Mouse (Mus musculus): ENCODE measurements at regions not wholly inside any gene's neighbourhood (a gene's known extent, or its start where the extent isn't known, plus 50 kb on each side); places are given as distances from the start of the nearest gene placed in this dataset.
A peak's percentile ranks its signal among the peaks of the same experiment; 100 is the strongest.

- no peak for DNase-seq
These were observed 255.3 kb downstream of the Med13l start for GRCm38 (mm10) chr5:118815783-118816182.

- DNase-seq = no peak
These were observed 257.8 kb downstream of the Med13l start for GRCm38 (mm10) chr5:118818294-118818693.

GRCm38 (mm10) chr5:118824791-118825190 lies 264.3 kb downstream of the Med13l start:
- peak; percentile 28 for DNase-seq

- DNase-seq = no peak
These were observed 268.7 kb downstream of the Med13l start for GRCm38 (mm10) chr5:118829031-118829698.

- peak; percentile 70 for DNase-seq
These were observed 272.2 kb downstream of the Med13l start for GRCm38 (mm10) chr5:118832701-118833100.

GRCm38 (mm10) chr5:118834129-118834528 lies 273.6 kb downstream of the Med13l start:
- no peak for DNase-seq

- no peak for DNase-seq
These were observed 276.5 kb downstream of the Med13l start for GRCm38 (mm10) chr5:118837001-118837400.

GRCm38 (mm10) chr5:118838421-118838820 lies 277.9 kb downstream of the Med13l start:
- no peak for DNase-seq

- DNase-seq = no peak
These were observed 279.4 kb downstream of the Med13l start for GRCm38 (mm10) chr5:118839916-118840315.

- DNase-seq = no peak
These were observed 280.9 kb downstream of the Med13l start for GRCm38 (mm10) chr5:118841210-118842016.

- DNase-seq = no peak
These were observed 281.5 kb downstream of the Med13l start for GRCm38 (mm10) chr5:118842017-118842396.

GRCm38 (mm10) chr5:118857001-118857400 lies 296.5 kb downstream of the Med13l start:
- no peak for DNase-seq

- DNase-seq = no peak
These were observed 300.8 kb downstream of the Med13l start for GRCm38 (mm10) chr5:118861143-118861847.

GRCm38 (mm10) chr5:118867511-118867910 lies 307.0 kb downstream of the Med13l start:
- DNase-seq = no peak

GRCm38 (mm10) chr5:118869330-118869729 lies 308.9 kb downstream of the Med13l start:
- peak; percentile 56 for DNase-seq

GRCm38 (mm10) chr5:118873871-118874270 lies 313.4 kb downstream of the Med13l start:
- no peak for DNase-seq

- DNase-seq = no peak
These were observed 314.7 kb downstream of the Med13l start for GRCm38 (mm10) chr5:118875096-118875637.

GRCm38 (mm10) chr5:118876586-118877312 lies 316.3 kb downstream of the Med13l start:
- no peak for DNase-seq

- DNase-seq = no peak
These were observed 316.8 kb downstream of the Med13l start for GRCm38 (mm10) chr5:118877313-118877669.

GRCm38 (mm10) chr5:118877831-118878230 lies 317.4 kb downstream of the Med13l start:
- no peak for DNase-seq

- DNase-seq = no peak
These were observed 318.2 kb downstream of the Med13l start for GRCm38 (mm10) chr5:118878722-118879121.
